Mouse (Mus musculus): ENCODE results near the gene Gm45799. TPM values are rescaled to one million over a fixed set of nuclear protein-coding genes. Genes with fewer than 3 reads are reported as not detected.

Gene Gm45799
- total RNA-seq, 2 experiments from 2014 or later: 1.9 to 4.8 TPM

DNA sequence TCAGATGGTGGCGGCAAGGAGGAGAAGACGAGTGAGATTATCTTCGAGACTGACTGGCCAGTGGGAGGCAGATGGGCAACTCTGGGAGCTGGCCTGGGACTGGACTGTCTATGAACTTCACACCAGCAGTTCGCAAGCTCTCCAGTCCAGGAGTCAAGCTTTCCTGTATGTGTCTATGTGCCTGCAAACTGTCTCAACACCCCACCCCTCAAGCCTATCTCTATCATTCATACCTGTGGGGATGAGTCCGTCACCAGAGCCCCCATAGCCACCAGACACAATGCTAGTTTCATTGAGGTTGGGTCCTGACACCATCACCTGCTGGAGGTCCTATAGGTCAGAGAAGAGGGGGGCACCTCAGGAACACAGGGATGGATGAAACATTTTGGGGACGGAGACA, 1.6 kb upstream of the Gm45799 start:
- DNase-seq: no peak
- intact Hi-C loops (cut with DNase I): loop anchor here (5.0 kb wide), 1 partner anchor 151 kb away; no protein-coding TSS in a partner anchor

DNA sequence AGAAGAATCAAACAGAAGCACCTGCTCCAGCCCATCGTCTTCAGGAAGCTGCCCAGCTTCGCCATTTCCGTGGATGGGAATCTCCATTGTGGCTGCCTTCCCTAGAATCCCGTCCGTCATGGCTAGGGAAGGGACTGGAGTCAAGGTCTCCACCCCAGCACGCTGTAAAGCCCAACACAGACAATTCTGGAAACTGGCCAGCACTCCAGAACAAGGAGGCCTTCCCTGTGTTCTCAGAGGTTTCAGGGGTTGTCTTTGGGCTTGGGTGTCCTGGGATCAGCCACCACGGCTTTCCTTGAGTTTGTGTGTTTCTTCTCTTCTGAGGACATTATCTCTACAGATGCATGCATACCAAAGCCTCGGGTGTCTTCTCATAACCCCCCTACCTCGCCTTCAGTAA, 1.0 kb upstream of the Gm45799 start:
- DNase-seq: peak in 1 of 2 experiments; percentile 59
- intact Hi-C loops (cut with DNase I): loop anchor here (5.0 kb wide), 1 partner anchor 152 kb away; no protein-coding TSS in a partner anchor

DNA sequence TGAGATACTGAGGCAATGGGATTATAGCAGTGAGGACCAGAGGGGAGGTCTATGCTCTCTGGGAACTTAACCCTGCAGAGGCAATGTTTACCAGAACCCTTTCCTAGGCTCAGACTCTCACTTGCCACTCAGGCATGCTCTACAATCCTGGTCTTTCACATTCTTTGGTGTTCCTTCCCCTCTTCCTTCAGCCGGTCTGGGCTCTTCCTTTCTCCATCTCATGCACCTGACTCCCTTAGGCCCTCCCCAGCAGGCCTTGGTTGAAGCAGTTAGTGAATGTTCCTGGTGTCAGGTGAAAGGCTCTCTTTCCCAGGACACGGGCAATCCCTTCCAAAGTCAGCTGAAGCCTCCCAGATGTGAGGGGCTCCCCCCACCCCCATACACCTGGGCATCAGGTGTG, 596 bp upstream of the Gm45799 start, which contains the start of gene Timm10b:
Gene Timm10b (plus strand): TSS at position 301 of the 400 bp plus-strand sequence.
- intact Hi-C loops (cut with DNase I): loop anchor here (5.0 kb wide), 2 partner anchors 98 to 152 kb away; partner anchors contain the start of genes Ilk and Rrp8
- DNase-seq: no peak

DNA sequence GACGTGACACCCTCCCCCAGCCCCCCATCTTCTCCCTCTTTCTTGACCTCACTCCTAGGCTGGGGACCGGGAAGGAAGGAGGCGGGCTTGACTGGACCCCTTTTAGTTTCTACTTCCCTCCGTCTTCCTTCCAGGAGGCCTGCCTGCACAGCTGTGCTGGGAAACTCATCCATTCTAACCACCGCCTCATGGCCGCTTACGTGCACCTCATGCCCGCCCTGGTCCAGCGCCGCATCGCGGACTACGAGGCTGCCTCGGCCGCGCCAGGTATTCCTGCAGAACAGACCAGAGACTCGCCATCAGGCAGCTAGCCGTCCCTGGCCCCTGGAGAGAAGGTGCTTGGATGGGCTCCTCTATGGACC, 523 bp downstream of the Gm45799 start:
- peak in 1 of 2 experiments; percentile 32 for DNase-seq
- intact Hi-C loops (cut with DNase I): loop anchor here (5.0 kb wide), 1 partner anchor 96 kb away; the partner anchor contains the start of genes Ilk and Rrp8

DNA sequence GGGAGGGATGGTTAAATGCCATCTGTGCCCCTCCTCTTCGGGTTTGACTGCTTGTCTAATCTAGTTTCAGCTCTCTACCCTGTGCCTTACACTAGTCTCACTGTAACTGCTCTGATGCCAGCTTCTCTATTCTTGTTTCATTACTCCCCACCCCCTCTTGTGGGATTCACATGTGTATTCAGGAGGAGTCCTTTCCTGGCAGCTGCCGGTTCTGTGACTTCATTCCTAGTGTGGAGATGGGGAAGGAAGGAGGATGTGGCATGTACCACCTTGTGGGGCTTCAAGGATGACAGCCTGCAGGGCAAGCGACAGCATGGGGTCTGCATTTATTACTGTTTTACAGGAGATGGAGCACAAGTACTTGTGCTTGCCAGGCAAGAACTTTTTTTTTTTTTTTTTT, 1.6 kb downstream of the Gm45799 start:
- no peak for DNase-seq

DNA sequence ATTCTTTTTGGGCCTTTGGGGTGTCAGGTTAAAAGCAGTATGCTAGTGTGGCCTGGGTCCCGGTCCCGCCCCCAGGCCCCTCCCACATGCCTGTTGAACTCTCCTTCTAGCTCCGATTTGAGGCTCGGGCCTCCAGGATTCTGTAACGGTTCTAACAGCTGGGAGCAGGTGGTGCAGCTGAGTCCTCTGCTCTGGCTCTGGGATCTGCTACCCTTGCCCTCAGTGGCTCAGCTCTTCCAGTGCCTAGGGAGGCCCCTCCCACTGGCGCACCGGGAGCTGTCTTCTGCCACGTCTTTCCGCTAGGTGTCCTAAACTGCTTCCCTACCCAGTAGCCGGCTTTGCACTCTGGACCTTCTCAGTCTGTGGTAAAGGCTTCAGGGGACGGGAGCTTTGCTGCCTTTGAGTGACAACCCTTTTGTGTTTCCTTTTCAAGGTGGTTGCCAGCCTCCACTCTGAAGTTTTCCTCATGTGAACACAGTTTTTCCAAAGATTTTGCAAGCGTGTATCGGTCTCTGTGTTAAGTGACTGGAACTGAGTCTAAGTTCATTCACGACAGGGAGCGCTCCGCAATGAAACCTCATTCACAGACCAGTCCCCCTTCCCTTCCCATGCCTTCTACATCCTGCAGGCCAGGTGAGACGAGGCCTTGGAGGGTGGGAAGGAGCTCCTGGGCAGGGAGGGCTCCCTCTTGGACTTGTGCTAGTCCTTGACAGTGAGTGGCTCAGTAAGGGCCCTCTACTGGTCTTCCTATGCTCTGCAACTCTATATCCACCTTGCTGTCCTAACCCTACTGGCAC, 10.5 kb downstream of the Gm45799 start, which contains the start of gene Dnhd1:
Gene Dnhd1 (plus strand): TSS at position 189 of the 797 bp plus-strand sequence.
- peak; percentile 76 to 77 for DNase-seq
- intact Hi-C loops (cut with DNase I): loop anchor here (2.0 kb wide), 1 partner anchor 100 kb away; no protein-coding TSS in a partner anchor

More for the DNA sequence above, 1.6 kb downstream of the Gm45799 start:
- intact Hi-C loops (cut with DNase I): loop anchor here (5.0 kb wide), 1 partner anchor 95 kb away; the partner anchor contains the start of genes Ilk and Rrp8

DNA sequence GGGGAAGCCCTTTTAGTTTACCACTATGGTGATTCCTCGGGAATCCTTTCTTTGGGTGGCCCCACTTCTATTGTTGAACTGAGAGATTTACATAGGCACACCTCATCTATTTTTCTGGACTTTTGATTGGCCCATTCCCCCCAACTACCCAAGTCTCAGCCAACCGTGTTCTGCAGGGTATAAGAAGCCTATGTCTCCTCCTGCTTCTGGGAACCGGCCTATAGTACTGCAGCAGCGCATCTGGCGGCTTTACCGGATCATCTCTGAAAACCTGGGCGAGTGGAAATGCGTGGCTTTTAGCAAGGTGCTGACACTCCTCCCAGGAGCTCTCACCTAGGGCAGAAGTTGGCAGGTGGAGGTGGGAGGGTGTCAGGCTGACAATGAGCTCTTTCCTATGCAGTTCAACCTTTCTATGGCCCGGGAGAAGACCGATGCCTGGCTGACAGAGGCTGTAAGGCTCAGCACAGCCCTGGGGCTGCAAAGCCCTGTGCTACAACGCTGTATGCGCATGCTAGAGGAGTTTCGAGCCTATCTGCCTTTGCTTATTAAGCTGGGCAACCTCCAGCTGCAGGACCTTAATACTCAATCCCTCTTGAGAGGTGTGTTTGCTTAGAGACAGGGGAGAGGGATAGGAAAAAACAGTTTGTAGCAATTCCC, 45.3 kb downstream of the Gm45799 start:
- DNase-seq: no peak
- intact Hi-C loops (cut with DNase I): no loop called here

DNA sequence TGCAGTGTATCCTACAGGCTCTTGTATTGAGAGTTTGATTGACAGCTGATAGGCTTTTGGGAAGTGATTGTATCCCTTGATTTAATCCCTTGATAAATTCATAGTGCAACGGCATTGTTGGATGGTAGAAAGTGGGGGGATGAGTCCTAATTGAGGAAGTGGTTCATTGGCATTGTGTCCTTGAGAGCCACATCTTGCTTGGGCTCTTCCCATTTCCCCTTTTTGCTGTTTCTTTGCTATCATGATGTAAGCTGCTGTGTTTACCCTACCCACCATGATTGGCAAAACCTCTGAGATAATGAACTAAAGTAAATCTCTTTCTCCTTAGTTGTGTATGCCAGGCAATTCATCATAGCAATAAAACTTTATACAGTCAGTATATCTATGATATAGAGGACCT, 50.5 kb downstream of the Gm45799 start:
- intact Hi-C loops (cut with DNase I): no loop called here
- no peak for DNase-seq

DNA sequence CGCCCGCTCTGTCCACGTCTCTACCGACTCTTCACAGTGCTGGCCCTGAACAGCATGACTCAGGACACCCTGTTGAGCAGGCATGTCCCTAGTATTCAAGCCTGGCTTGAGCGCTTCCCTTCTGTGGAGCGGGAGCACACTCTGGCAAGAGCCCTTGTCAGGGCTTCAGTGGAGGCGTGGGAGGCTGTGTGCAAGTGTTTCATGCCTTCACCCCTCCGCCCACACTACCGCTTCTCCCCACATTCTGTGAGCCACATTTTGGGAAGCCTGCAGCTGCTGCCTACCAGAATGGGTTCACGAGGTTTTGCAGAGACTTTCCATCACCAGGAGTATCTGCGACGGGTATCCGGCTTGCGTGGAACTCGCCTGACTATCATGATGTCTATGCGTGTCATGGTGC, 62.8 kb downstream of the Gm45799 start:
- no peak for DNase-seq
- intact Hi-C loops (cut with DNase I): no loop called here

DNA sequence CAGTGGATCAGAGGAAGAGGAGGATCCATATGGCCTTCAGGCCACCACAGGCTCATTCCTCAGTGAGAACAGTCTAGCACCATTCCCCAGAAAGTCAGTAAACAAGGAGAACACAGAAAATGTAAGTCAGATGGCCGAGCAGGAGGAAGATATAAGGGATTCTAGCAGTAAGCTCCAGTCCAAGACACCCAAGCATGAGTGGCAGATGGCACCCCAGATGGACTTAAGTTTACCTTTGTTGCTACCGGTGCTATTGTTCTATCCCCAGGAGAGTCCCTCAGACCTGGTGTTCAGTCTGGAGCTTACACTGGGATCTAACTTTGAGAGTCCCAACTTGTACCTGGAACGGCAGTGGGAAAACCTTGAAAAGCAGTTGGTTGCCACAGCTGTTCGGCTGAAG, 63.5 kb downstream of the Gm45799 start:
- no peak for DNase-seq
- intact Hi-C loops (cut with DNase I): no loop called here

DNA sequence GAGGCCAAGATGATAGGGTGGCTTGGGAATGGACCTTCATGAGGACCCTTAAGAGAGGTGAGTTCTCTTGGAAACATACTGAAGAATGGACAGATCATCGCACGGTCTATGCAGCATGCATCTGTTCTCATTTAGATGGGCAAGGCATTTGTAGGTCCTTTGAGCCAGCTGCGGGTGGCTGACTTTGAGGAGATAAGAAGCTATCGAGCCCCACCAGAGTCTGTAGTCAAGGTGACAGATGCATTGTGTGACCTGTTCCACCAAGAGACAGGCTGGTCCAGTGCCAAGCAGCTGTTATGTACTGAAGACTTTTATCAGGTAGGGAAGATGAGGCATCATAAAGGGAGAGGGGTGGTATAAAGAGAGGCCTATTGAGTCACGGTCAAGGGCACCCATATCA, 68.4 kb downstream of the Gm45799 start:
- DNase-seq: no peak
- intact Hi-C loops (cut with DNase I): no loop called here

DNA sequence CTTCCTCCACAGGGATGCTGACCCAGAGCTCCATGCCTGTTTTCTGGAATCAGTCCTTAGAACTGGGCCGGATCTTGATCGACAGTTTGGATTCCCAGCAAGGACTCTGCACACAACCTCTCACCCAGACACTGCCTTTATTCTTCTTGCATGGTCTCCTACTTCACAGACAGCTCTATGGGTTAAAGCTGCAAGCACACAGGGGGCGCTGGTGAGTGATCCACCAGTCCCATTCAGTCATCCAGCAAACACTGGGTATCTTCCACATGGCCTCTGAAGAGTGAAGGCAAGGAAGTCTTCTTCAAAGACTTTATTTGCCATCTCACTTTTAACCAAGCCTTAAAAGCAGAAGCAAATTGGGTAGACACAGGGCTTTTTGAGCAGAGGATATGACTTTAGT, 75.0 kb downstream of the Gm45799 start:
- intact Hi-C loops (cut with DNase I): no loop called here
- no peak for DNase-seq

DNA sequence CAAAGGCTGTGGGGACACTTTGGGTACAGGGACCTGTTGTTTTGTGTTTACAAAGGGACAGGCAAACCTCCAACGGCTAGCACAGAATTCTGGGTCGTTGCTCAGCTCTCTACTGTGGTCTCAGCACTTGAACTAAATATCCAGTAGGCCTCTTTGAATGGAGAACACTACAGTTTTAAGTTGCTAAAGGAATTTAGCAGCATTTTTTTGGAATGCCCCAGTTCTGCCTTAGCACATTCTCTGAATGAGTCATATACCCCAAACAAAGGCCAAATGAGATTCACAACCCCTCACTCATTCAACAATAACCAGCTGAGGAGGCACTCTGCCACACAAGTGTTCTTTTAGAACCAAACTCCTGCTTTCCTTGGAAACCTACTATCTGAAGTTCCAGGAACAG, 81.6 kb downstream of the Gm45799 start:
- no peak for DNase-seq
- intact Hi-C loops (cut with DNase I): no loop called here

DNA sequence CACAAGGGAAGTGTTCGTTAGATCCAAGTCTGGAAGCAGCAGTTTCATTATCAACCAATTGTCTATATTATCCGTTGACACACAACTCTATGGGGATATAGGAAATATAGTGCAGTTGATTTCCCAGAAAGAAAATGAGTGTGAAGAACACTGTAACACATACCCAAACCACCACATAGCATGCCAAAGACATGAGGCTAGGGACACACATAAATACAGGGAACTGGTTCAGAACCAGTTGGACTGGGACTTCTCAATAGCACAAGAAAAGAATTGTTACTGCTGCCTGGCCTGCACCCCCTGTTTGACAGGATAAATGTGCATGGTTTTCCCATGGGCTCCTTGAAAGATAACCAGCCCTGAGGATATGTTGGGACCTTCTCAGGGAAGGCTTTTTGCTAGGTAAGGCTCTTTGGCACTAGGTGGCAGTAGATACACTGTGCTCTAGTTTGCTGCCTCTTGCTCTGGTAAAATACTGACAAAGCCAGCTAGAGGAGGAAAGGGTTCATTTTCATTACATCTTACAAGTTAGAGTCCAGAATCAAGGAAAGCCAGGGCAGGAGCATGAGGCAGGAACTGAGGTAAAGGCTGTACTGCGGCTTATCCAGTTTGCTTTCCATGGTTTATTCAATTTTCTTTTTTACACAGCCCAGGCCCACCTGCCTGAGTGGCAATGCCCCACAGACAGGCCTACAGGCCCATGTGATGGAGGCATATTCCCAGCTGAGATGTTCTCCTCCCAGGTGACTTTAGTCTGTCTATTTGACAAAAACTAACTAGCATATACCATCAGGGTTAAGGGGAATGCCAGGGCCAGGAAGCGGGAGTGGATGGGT, 86.0 kb downstream of the Gm45799 start:
- intact Hi-C loops (cut with DNase I): loop anchor here (1.0 kb wide), 1 partner anchor 91 kb away; no protein-coding TSS in a partner anchor
- DNase-seq: peak; percentile 29 to 59

DNA sequence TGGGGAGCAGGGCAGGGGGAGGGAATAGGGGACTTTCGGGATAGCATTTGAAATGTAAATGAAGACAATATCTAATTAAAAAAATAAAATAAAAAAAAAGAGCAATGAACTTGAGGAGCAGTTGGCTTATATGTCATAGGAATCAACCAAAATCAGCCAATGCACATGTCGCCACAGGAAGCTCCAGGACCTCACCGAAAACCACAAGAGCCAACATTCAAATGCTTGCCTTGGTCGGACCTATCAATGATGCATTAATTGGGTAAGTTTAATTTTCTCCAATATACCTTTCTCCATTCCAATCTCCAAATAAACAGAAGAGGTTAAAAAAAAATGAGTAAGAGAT, 86.6 kb downstream of the Gm45799 start:
- DNase-seq: no peak
- intact Hi-C loops (cut with DNase I): loop anchor here (1.0 kb wide), 1 partner anchor 90 kb away; no protein-coding TSS in a partner anchor

DNA sequence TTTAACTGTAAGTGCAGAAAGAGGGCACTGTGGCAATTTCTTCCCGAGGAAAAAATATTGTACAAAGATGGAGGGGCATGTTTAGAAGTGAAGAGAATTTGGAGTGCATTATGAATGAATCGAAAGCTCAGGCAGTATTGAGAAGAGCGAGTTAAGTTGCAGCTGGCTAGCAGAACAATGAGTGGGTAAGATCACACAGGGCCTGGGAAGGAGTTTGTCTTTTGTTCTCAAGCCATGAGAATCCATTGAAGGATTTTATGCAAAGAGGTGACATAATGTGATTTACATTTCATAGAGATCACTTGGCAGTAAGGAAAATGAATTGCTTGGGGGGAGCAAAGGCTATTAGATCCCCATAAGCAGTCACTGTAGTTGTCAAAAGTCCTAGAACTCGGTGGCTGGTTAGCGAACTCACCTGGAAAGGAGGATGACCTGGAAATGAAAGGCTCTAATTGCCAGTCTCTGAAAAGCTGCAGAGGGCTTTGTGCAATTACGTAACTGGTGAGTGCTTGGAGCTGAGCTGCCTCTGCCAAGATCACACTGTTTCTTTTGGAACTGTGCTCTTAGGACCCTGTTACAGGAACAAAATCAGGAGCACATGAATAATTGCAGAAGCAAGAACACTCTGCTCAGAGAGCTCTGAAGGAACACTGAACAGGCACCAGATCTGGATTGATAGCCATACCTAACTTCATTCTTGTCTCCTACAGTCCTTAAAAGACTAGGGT, 88.5 kb downstream of the Gm45799 start:
- intact Hi-C loops (cut with DNase I): no loop called here
- DNase-seq: no peak

DNA sequence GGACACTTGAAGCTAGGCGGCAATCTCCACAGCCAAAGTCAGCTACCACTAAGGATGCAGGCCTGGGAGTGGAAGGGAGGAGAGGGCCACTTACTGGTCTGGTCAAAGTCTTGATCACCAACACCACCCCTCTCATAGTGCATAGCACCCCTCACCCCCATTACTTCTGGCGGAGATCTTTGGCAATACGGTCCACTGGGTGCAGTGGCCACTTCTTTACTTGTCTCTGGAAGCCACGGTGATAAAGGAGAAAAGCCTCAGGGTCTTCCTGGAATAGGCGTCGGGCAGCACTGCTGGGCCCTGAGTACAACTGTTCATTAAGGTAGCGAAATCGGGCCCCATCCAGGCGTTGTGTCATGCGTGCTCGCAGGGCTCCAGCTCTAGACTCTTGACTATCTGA, 93.5 kb downstream of the Gm45799 start:
- intact Hi-C loops (cut with DNase I): loop anchor here (10.0 kb wide), 1 partner anchor 179 kb away; the partner anchor contains the start of gene Smpd1
- DNase-seq: no peak

All from heart, postnatal 14 days (tissue).